Mouse (Mus musculus) retina, adult 2 months (tissue): ENCODE measurements around the gene Med14.
A peak's percentile ranks its signal among the peaks of the same experiment; 100 is the strongest.

ENCODE experiments used
- DNase-seq: peaks from one replicate; pipeline ENCODE4 v3.0.0-alpha.2; 2012; ENCODE audit warnings: low read depth, low spot score

The Med14 gene

GRCm38 (mm10) chrX:12761626-12762333 is at the start of gene Med14:
Gene Med14, minus strand, starts transcription at chrX:12762073.
- peak; percentile 64 for DNase-seq

- DNase-seq, result no peak
These were observed 38.7 kb upstream of the Med14 start for GRCm38 (mm10) chrX:12800559-12800958.

- no peak for DNase-seq
These were observed 33.0 kb upstream of the Med14 start for GRCm38 (mm10) chrX:12794842-12795241.

- no peak for DNase-seq
These were observed 29.9 kb upstream of the Med14 start for GRCm38 (mm10) chrX:12791674-12792340.

GRCm38 (mm10) chrX:12773236-12773635 is 11.4 kb upstream of the Med14 start:
- DNase-seq, result no peak

- no peak for DNase-seq
These were observed 9.7 kb upstream of the Med14 start for GRCm38 (mm10) chrX:12771561-12771960.

- no peak for DNase-seq
These were observed 6.7 kb upstream of the Med14 start for GRCm38 (mm10) chrX:12768571-12768970.

GRCm38 (mm10) chrX:12766846-12767564 is 5.1 kb upstream of the Med14 start:
- no peak for DNase-seq

- no peak for DNase-seq
These were observed 1.4 kb upstream of the Med14 start for GRCm38 (mm10) chrX:12763127-12763834.

- DNase-seq, result no peak
These were observed 657 bp upstream of the Med14 start for GRCm38 (mm10) chrX:12762334-12763126.

GRCm38 (mm10) chrX:12761259-12761625 is 631 bp downstream of the Med14 start:
- DNase-seq, result peak; percentile 26

GRCm38 (mm10) chrX:12760501-12760900 is 1.4 kb downstream of the Med14 start:
- DNase-seq, result no peak

- no peak for DNase-seq
These were observed 2.2 kb downstream of the Med14 start for GRCm38 (mm10) chrX:12759625-12760024.

GRCm38 (mm10) chrX:12747886-12748285 is 14.0 kb downstream of the Med14 start:
- no peak for DNase-seq

- no peak for DNase-seq
These were observed 15.1 kb downstream of the Med14 start for GRCm38 (mm10) chrX:12746729-12747128.

GRCm38 (mm10) chrX:12740396-12740795 is 21.5 kb downstream of the Med14 start:
- DNase-seq, result no peak

GRCm38 (mm10) chrX:12716036-12716435 is 45.8 kb downstream of the Med14 start:
- DNase-seq, result no peak

GRCm38 (mm10) chrX:12713796-12714195 is 48.1 kb downstream of the Med14 start:
- no peak for DNase-seq

GRCm38 (mm10) chrX:12686910-12687309 is 75.0 kb downstream of the Med14 start:
- no peak for DNase-seq

GRCm38 (mm10) chrX:12686071-12686470 is 75.8 kb downstream of the Med14 start:
- DNase-seq, result no peak

GRCm38 (mm10) chrX:12677396-12677795 is 84.5 kb downstream of the Med14 start:
- no peak for DNase-seq
